Mouse (Mus musculus) thymus, postnatal 14 days (tissue): ENCODE results near the gene Sprr1a.
"Not testable (repeated sequence)": the region's sequence is repeated elsewhere in the genome, so short reads cannot be mapped to it uniquely, and the experiment has no call there.

Experiments
- DNase-seq: peaks from one replicate; pipeline ENCODE4 v3.0.0; 2021

The Sprr1a gene

DNA sequence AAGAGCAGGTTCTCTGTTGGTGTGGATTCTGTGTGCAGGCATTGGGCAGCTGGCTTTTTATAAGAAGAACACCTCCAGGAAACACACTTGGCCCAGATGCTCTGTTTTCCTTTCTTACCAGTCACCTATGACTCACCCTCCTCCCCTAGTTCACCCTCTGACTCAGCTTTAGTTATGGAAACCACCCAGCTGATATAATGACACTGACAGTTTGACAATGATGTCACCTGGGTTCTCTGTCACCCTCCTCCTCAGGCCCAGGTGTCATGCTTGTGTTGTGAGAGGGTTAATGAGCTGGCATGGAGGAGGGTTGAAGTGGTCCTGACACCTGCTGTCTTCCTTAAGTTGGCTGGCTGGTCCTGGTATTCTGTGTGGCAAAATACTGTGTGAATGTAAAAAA is at the start of gene Sprr1a:
Gene Sprr1a, minus strand, starts transcription at position 33 of the 400 bp plus-strand sequence.
- DNase-seq = no peak

DNA sequence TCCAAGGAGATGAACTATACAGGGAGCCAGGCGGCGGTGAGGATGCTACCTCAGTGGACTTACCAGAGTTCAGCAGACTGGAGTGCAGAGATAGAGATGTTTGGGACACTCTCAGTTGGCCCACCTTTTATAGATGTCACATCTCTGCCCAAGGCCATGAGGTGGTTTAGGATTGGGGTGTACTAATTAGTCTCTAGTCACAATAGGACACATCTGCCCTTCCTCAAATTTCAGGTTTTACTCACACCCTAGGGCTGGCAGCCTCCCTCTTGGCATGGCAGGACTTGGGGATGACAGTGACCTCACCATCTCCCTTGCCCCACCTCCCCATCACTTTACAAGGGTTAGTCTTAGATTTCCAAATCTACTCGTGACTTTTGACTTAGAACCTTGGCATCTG is 48.7 kb upstream of the Sprr1a start, which contains the start of gene 2310046K23Rik:
Gene 2310046K23Rik, minus strand, starts transcription at position 101 of the 400 bp plus-strand sequence.
- DNase-seq = no peak

DNA sequence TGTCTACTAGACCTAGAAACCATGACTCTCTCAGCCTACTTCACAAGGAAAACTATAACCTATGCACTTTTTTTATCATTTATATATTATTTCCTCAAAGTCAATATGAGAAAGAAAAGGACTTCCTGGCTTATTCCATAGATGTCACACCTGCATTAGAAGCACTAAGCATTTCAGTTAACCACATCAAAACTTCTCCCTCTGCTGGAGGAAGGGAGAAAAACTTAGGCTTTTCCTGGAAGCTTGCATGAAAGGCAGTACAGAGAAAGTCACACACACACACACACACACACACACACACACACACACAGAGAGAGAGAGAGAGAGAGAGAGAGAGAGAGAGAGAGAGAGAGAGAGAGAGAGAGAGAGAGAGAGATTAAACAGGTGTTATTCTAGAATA is 26.6 kb upstream of the Sprr1a start:
- DNase-seq = no peak

DNA sequence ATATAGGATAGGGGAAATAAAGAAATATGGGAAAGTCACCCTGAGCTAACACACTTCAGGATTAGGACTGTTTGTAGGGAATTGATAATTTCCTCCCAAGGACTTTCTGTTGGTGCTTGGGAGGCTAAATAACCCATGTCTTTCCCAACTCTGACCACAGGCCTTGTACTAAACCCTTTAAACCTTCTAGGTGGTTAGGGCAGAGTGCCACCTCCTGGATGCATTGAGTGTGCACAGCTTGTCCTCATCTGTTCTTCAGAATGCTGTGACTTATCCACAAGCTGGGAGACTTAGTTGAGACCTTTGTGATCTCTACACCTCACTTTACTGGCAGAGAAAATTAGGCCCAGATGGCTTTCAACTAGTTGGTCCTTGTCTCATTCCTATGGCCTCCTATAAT is 25.1 kb upstream of the Sprr1a start:
- no peak for DNase-seq

DNA sequence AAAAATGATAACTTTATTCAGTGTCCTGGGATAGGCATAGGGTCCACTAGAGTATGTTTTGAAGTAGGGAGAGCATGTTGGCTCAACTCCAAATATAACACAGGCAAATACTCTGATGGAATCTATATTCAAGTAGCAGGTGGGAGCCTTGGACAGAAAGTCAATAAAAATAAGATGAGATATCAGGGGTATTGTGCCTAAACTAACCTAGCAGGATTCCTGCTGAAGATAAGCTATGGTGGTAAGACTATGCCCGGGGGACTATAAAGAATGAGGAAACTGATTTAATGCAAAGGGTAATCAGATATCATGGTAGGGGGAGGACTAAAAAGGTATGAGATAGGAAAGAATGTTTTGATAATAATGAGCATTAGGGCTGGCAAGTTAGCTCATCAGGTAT is 22.5 kb upstream of the Sprr1a start:
- no peak for DNase-seq

DNA sequence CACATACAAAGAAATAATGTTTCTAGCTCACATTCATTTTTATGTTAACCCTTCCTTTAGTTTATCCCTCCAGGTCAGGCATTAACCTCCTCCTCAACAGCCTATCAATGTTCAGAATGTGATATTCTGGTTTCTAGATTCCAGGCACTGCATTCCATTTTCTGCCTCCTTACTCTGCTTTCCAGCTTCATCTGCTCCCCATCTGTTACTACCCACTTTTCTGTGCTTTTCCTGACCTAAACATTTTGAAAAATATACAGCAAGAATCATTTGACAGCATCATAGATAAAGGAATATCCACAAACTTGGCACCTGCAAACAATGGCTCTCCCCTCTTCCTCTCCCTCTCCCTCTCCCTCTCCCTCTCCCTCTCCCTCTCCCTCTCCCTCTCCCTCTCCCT is 17.8 kb upstream of the Sprr1a start:
- DNase-seq = no peak

DNA sequence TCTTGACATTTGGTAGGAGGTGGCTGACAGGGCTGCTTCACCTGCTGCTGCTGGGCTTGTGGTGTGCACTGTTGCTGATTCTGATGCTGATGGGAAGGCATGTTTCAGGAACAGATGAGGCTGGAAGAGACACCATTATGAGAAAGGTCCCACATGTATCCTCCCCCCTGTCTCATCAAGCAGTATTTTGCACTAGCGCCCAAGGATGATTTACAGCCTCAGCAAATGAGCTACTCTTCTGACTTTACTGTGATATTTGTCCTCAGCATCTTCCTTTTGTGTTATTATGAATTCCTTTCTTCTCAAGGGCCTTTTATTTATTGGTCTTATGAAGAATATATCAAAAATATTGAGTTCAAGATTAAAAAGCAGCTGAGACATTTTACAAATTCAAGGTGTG is 14.7 kb upstream of the Sprr1a start, which contains the start of gene Sprr4:
Gene Sprr4, minus strand, starts transcription at position 101 of the 400 bp plus-strand sequence.
- DNase-seq = no peak

DNA sequence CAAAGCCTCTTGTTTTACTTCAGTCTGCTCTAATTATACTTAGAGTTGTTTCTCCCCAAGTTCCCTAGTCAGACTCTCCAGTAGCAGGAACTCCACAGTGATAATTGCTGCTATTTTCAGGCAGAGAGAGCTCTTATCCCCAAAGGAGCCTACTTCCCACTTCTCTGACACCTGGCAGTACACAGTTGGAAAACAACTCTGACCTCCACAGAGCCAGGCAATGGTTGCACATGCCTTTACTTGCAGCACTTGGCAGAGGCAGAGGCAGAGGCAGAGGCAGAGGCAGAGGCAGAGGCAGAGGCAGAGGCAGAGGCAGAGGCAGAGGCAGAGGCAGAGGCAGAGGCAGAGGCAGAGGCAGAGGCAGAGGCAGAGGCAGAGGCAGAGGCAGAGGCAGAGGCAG is 4.6 kb upstream of the Sprr1a start:
- DNase-seq = not testable (repeated sequence)

DNA sequence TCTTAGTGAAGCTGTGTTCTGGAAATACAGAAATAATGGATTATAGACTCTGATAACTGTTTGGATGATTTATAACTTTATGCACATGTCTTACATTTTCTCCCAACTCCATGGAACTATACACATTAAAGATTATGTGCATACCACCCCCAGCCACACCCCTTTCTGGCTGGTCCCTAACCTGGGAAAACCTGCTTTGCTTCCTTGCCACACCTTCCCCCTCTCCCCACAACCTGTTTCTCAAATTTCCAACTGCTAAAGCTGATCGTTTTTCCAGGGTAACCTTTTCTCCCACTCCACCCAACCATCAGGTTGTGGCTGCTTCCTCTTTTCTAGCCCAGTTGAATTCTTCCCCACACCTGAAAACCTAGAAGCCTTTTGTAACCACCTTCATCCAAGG is 612 bp upstream of the Sprr1a start:
- DNase-seq = no peak

DNA sequence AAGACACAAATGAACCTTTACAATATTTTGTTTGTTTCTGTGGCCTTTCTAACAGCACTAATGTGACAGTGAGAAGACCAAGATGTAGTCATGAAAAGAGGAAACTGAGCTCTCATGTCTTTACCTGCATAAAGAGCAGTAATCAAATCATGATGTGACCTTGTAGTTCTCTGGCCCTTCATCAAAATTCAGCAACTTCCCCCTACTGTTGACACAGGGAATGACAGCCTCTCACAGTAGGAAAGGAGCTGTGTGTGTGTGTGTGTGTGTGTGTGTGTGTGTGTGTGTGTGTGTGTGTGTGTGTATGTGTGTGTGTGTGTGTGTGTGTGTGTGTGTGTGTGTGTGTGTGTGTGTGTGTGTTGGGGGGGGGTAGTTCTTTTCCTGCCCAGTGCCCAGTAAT is 4.4 kb downstream of the Sprr1a start:
- not testable (repeated sequence) for DNase-seq

DNA sequence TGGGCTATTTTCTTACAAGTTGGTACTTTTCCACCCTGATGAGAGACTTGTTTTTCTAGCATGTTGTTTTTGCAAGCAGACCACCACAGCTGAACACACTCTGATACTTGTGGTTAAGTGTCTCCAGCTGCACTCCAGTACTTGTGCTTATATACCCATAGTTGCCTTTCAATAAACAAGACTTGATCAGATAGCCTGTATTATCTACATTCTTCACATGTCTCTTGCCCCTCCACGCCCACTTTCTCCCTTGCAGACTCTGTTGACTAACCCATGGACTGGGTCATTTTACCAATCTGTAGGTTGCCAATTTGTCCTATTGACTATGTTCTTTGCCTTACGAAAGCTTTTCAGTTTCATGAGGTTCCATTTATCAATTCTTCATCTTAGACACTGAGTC is 15.6 kb downstream of the Sprr1a start:
- DNase-seq = no peak

DNA sequence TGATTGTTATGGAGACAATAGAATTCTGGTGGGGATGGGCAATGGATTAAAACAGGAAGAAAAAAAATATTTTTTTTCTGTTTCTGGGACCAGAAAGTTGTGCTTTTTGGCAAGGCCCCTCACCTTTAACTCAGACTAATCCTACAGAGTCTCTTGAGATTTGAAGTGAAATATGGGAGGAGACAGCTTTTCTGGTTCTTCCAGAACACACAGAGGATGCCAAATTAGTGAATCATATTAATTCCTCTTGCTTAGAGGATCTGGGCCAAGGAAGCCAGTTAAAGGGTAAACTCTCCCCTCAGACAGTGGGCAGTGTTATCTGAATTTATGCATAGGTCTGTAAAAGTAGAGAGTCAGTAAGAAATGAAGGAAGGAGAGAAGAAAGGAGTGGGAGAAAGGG is 18.3 kb downstream of the Sprr1a start:
- no peak for DNase-seq

DNA sequence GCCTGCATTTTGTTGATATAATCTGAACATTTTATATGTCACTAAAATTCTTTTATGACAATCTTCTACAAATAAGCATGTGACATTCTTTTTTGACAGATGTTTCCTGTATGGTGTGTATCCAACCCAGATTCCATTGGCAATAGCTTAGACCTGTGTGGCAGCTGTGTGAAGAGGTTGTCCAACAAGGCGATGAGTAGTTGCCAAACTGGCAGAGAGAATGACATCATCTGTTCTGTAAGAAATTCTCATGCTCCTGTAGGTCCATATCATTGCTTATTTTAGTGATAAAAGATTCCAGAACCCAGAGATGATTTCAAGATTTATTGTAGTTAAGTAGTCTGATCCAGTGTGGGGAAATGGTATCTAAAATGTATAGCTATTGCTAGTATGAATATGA is 19.1 kb downstream of the Sprr1a start:
- DNase-seq = no peak

DNA sequence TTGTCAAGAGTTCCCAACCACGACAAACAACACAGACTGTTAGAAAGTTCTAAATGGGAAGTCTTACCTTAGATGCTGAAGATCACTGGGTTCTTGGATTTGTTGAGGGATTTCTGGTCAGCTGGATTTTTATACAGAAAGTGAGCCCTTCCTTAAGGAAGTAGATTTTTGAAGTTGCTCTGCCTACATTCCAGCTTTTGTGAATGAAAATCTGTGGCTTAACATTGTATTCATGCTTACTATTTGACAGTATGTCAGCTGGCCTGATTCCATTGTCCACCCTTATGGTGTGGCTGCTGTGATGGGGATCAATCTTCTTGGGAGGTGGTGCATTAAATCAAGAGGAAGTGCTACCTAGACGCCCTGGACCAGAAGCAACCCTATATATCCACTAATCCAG is 27.1 kb downstream of the Sprr1a start, which contains the start of gene Sprr3:
Gene Sprr3, minus strand, starts transcription at position 101 of the 400 bp plus-strand sequence.
- DNase-seq = no peak

DNA sequence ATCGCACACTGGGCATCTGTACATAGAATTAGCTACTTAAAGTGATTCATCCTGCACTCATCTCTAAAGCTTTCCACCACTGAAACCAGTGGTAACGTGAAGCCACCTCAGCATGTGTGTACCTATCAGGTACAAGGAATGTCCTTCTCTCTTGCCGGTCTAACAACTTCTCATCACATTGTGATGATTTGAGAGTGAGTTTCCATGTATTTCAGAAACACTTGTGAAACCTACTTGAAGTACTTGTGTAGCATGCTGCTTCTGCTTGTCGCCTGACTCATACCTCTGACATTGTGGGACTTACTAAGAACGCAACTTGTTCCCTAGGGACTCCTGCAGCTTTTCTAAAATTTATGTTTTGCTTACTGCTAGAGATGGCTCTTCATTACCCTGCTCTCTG is 30.5 kb downstream of the Sprr1a start:
- DNase-seq = no peak

DNA sequence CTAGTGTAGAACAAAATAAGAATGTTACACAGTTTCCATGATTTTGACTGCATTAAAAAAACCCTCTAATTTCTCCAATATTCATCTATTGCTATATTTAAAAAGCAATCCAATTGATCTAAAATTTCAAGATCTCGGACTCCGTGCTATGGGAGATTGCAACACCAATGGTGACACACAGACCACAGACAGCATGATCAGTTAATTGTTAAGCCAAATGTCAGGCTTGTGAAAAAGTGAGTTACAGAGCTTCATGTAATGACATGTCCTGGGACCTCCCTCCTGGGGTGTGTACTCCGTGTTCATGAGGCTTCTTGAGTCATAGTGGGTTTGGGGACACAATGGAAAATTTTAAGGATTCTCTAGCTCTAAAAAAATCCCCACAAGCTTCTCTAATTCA is 45.5 kb downstream of the Sprr1a start:
- no peak for DNase-seq

DNA sequence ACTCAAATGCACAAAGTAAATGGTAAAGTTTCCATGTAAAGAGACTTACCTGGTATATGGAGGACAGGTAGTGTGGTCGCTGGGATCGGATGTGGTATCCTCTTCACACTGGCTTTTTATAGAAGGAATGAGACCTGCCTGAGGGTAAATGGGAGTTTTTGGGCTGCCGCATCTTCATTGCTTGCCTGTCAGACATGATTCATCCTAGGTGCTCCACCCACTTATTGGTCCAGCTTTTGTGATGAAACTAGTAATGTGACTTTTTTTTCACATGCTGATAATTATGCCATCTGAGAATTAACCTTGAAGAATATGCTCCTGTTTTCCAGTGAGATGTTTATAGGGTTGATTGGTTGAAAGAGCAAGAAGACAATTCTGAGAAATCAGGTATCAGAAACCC is 47.0 kb downstream of the Sprr1a start, which contains the start of gene Sprr1b:
Gene Sprr1b, minus strand, starts transcription at position 101 of the 400 bp plus-strand sequence.
- DNase-seq = no peak
